Mouse (Mus musculus) myocyte (in vitro differentiated cells): ENCODE measurements around the gene Gm884.

Experiments
- CEBPB ChIP-seq: IDR thresholded peaks from 2 replicates; pipeline ENCODE4 v1.6.1; 2011; ENCODE audit warnings: mild to moderate bottlenecking, moderate library complexity; ENCODE audit not compliant: poor library complexity, insufficient read depth, severe bottlenecking
- E2F4 ChIP-seq: IDR thresholded peaks from one replicate; pipeline ENCODE4 v1.6.1; 2011; ENCODE audit warnings: mild to moderate bottlenecking, control low read depth, moderate library complexity; ENCODE audit not compliant: insufficient read depth
- MAX ChIP-seq: IDR thresholded peaks from one replicate; pipeline ENCODE4 v1.6.1; 2011; ENCODE audit warnings: low read depth, mild to moderate bottlenecking, control low read depth
- MYOD1 ChIP-seq, 3 experiments: IDR thresholded peaks; one replicate each; pipeline ENCODE4 v1.6.1; 2011; ENCODE audit warnings: control low read depth in 2 of 3, low read depth in 2 of 3, mild to moderate bottlenecking in 2 of 3, moderate library complexity in 1 of 3; ENCODE audit not compliant: insufficient read length in 2 of 3, control insufficient read depth in 1 of 3
- POLR2A ChIP-seq: IDR thresholded peaks from one replicate; pipeline ENCODE4 v1.6.1; 2011; ENCODE audit warnings: low read depth, mild to moderate bottlenecking, control low read depth, moderate library complexity; ENCODE audit not compliant: insufficient read length
- POLR2AphosphoS2 ChIP-seq: IDR thresholded peaks from one replicate; pipeline ENCODE4 v1.6.1; 2011; ENCODE audit warnings: low read depth, control low read depth; ENCODE audit not compliant: insufficient read length
- SRF ChIP-seq: IDR thresholded peaks from one replicate; pipeline ENCODE4 v1.6.1; 2011; ENCODE audit warnings: low read depth; ENCODE audit not compliant: control insufficient read depth, insufficient read length
- TCF12 ChIP-seq: IDR thresholded peaks from one replicate; pipeline ENCODE4 v1.6.1; 2011; ENCODE audit warnings: mild to moderate bottlenecking, control low read depth; ENCODE audit not compliant: poor library complexity, insufficient read depth, severe bottlenecking
- TCF3 ChIP-seq: IDR thresholded peaks from one replicate; pipeline ENCODE4 v1.6.1; 2011; ENCODE audit warnings: low read depth, control low read depth; ENCODE audit not compliant: insufficient read length
- USF1 ChIP-seq: IDR thresholded peaks from one replicate; pipeline ENCODE4 v1.6.1; 2011; ENCODE audit warnings: low read depth, mild to moderate bottlenecking, control low read depth, moderate library complexity

DNA sequence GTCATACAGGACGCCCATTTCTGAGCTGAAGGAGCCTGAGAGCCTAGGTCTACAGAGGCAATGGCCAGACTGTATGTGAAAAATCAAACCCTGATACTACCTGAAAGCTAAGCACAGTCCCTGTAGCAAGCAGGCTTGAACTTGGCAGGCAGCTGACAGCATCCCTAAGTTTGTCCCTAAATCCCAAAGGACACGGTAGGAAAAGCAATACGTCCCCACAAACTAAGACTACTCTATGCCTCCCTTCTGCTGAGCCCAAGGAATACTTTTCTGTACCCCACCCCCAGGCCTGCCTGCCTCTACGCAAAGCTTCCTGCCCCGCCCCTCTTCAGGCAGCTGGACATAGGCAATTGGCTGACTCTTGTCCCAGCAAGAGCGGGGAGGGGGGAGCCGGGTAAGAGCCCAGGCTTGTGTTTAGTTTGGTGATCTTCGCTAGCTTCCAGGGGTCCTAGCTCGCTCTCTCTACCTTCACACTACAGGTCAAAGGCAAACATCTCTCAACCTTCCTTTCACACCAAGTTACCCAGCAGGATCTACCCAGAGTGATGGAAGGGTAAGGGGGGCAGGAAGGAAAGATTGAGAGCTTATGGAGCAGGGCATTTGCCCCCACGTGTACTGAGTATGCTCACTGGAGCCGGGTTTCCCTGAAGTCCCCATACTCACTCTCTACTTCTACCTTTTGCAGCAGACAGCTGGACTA, 27.1 kb upstream of the Gm884 start:
- TF ChIP-seq MAX (no peak), POLR2A (no peak), POLR2AphosphoS2 (no peak), USF1 (no peak), CEBPB (no peak), SRF (no peak), E2F4 (no peak), TCF12 (no peak), TCF3 (no peak), MYOD1 (IDR thresholded peaks at IDR 0.05; ENCODE audit: control insufficient read depth in 1 of 3, insufficient read length in 2 of 3, low read depth in 2 of 3) (no peak)
